Mouse (Mus musculus): Measurements from ENCODE around the gene Opn1mw. TPM values are rescaled to one million over a fixed set of nuclear protein-coding genes. Genes with fewer than 3 reads are reported as not detected.
A peak's percentile ranks its signal among the peaks of the same experiment; 100 is the strongest.

The Opn1mw gene
- polyA plus RNA-seq (2014; fragmentation: Nextera tagmentation; extraction: Ambion mirVana): not detected in 2 replicates

- no peaks in the 10 kb centered on the region for H3K9me3 ChIP-seq (replicated peaks; ENCODE audit: control insufficient read depth, low read length)
- H3K36me3 ChIP-seq (ENCODE audit: control insufficient read depth, insufficient read depth, low read length): no peaks in the 10 kb centered on the region
- DNase-seq (ENCODE audit: low spot score) (no peak), ATAC-seq (no peak)
- H3K4me3 ChIP-seq (ENCODE audit: low read depth, low read length): no peak within 1 kb of the TSS
- no peak within 1 kb of the TSS for H3K9ac ChIP-seq (ENCODE audit: low read length)
- H3K4me1 ChIP-seq (ENCODE audit: control insufficient read depth, insufficient read depth, low read length): no peaks in the 10 kb centered on the region
- no peak within 1 kb of the TSS for H3K27ac ChIP-seq (ENCODE audit: low read depth, low read length)
- no peaks in the 10 kb centered on the region for H3K27me3 ChIP-seq (replicated peaks; ENCODE audit: control insufficient read depth, insufficient read depth, low read length)
- H3K4me2 ChIP-seq (ENCODE audit: low read length): no peak within 1 kb of the TSS
Measured at GRCm38 (mm10) chrX:74127164-74127563, at the start of gene Opn1mw. Gene Opn1mw (plus strand): TSS chrX:74127464.

- H3K4me3 ChIP-seq (ENCODE audit: low read depth, low read length): peak overlapping the region; percentile 49
- H3K9ac ChIP-seq (ENCODE audit: low read length): peak overlapping the region; percentile 79
- WGBS: 34% methylated on average over 17 of the region's 17 CpGs
- peaks cover 2% of the 10 kb centered on the region; the same call in 1 of the 2 replicates for H3K4me1 ChIP-seq (ENCODE audit: control insufficient read depth, insufficient read depth, low read length)
- H3K27ac ChIP-seq (ENCODE audit: low read depth, low read length): peak overlapping the region; percentile 97; the same call in 1 of the 2 replicates
- H3K36me3 ChIP-seq (ENCODE audit: control insufficient read depth, insufficient read depth, low read length): no peaks in the 10 kb centered on the region
- DNase-seq (ENCODE audit: low spot score): no peak
- peak; percentile 2; the same call in 1 of the 2 replicates for ATAC-seq
- H3K27me3 ChIP-seq (replicated peaks; ENCODE audit: control insufficient read depth, insufficient read depth, low read length): no peaks in the 10 kb centered on the region
- H3K4me2 ChIP-seq (ENCODE audit: low read length): peak overlapping the region; percentile 55
- no peaks in the 10 kb centered on the region for H3K9me3 ChIP-seq (replicated peaks; ENCODE audit: control insufficient read depth, low read length)
Measured at GRCm38 (mm10) chrX:74084276-74084837, 42.9 kb upstream of the Opn1mw start.

GRCm38 (mm10) chrX:74084946-74085498 is 42.2 kb upstream of the Opn1mw start:
- H3K4me3 ChIP-seq (ENCODE audit: low read depth, low read length): peak overlapping the region; percentile 49
- 20% methylated on average over 30 of the region's 56 CpGs for WGBS
- H3K9me3 ChIP-seq (replicated peaks; ENCODE audit: control insufficient read depth, low read length): no peaks in the 10 kb centered on the region
- peak overlapping the region; percentile 97 for H3K27ac ChIP-seq (ENCODE audit: low read depth, low read length)
- peaks cover 2% of the 10 kb centered on the region; the same call in 1 of the 2 replicates for H3K4me1 ChIP-seq (ENCODE audit: control insufficient read depth, insufficient read depth, low read length)
- DNase-seq (ENCODE audit: low spot score): peak; percentile 92
- H3K9ac ChIP-seq (ENCODE audit: low read length): peak overlapping the region; percentile 79
- peak; percentile 81 for ATAC-seq
- H3K27me3 ChIP-seq (replicated peaks; ENCODE audit: control insufficient read depth, insufficient read depth, low read length): no peaks in the 10 kb centered on the region
- H3K4me2 ChIP-seq (ENCODE audit: low read length): peak overlapping the region; percentile 55
- no peaks in the 10 kb centered on the region for H3K36me3 ChIP-seq (ENCODE audit: control insufficient read depth, insufficient read depth, low read length)

DNA sequence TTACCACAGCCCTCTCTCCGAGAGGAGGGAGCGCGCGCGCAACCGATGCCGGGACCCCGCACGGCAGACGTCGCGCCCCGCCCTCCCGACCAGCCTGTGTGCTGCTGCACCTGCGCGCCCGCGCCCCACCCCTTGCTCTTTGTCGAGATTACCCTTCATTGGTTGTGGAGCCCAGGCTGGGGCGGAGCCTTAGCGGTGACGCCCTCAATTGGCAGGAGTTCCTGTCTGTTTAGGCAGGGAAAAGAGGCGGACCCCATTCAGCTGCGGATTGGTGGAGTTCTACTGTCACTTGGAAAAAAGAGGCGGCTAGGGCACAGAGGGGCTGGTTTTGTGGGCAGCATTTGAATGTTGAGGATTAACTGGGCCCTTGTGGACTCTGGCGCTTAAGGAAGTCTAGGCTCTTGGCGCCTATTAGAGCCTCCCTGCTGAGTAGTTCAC is 41.6 kb upstream of the Opn1mw start:
- ATAC-seq: peak; percentile 99
- WGBS: 30% methylated on average over 27 of the region's 27 CpGs

DNA sequence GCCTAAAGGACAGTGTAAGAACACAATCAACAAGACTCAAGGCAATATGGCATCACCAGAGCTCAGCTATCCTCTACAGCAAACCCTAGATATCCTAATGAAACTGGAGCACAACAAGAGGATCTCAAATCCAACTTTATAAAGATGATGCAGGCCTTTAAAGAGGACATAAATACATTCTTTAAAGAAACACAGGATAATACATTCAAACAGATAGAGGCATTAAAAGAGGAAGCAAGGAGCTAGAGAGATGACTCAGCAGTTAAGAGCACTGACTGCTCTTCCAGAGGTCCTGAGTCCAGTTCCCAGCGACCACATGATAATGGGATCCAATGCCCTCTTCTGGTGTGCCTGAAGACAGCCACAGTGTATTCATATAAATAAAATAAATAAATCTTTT is 32.1 kb upstream of the Opn1mw start:
- no peaks in the 10 kb centered on the region for H3K36me3 ChIP-seq (ENCODE audit: control insufficient read depth, insufficient read depth, low read length)
- DNase-seq (ENCODE audit: low spot score): no peak
- H3K27me3 ChIP-seq (replicated peaks; ENCODE audit: control insufficient read depth, insufficient read depth, low read length): no peaks in the 10 kb centered on the region
- no peak overlapping the region for H3K9ac ChIP-seq (ENCODE audit: low read length)
- H3K9me3 ChIP-seq (replicated peaks; ENCODE audit: control insufficient read depth, low read length): no peaks in the 10 kb centered on the region
- WGBS: 47% methylated on average over 1 of the region's 1 CpGs
- no peak overlapping the region for H3K4me3 ChIP-seq (ENCODE audit: low read depth, low read length)
- no peaks in the 10 kb centered on the region for H3K4me1 ChIP-seq (ENCODE audit: control insufficient read depth, insufficient read depth, low read length)
- no peak overlapping the region for H3K4me2 ChIP-seq (ENCODE audit: low read length)
- H3K27ac ChIP-seq (ENCODE audit: low read depth, low read length): no peak overlapping the region
- no peak for ATAC-seq

More for the DNA sequence above, 41.6 kb upstream of the Opn1mw start:
- Histone ChIP-seq H3K9me3 (replicated peaks; ENCODE audit: control insufficient read depth, low read length) (no peaks in the 10 kb centered on the region), H3K36me3 (ENCODE audit: control insufficient read depth, insufficient read depth, low read length) (no peaks in the 10 kb centered on the region), H3K4me2 (ENCODE audit: low read length) (peak overlapping the region; percentile 45), H3K4me3 (ENCODE audit: low read depth, low read length) (peak overlapping the region; percentile 49), H3K27ac (ENCODE audit: low read depth, low read length) (peak overlapping the region; percentile 97), H3K9ac (ENCODE audit: low read length) (peak overlapping the region; percentile 79), H3K27me3 (replicated peaks; ENCODE audit: control insufficient read depth, insufficient read depth, low read length) (no peaks in the 10 kb centered on the region), H3K4me1 (ENCODE audit: control insufficient read depth, insufficient read depth, low read length) (peaks cover 2% of the 10 kb centered on the region; the same call in 1 of the 2 replicates)
- DNase-seq (ENCODE audit: low spot score): peak; percentile 98

- H3K4me2 ChIP-seq (ENCODE audit: low read length): no peak overlapping the region
- ATAC-seq: no peak
- H3K9me3 ChIP-seq (replicated peaks; ENCODE audit: control insufficient read depth, low read length): no peaks in the 10 kb centered on the region
- 63% methylated on average over 4 of the region's 4 CpGs for WGBS
- no peaks in the 10 kb centered on the region for H3K27me3 ChIP-seq (replicated peaks; ENCODE audit: control insufficient read depth, insufficient read depth, low read length)
- H3K27ac ChIP-seq (ENCODE audit: low read depth, low read length): no peak overlapping the region
- no peak for DNase-seq (ENCODE audit: low spot score)
- no peak overlapping the region for H3K4me3 ChIP-seq (ENCODE audit: low read depth, low read length)
- H3K36me3 ChIP-seq (ENCODE audit: control insufficient read depth, insufficient read depth, low read length): no peaks in the 10 kb centered on the region
- no peak overlapping the region for H3K9ac ChIP-seq (ENCODE audit: low read length)
- H3K4me1 ChIP-seq (ENCODE audit: control insufficient read depth, insufficient read depth, low read length): no peaks in the 10 kb centered on the region
Measured at GRCm38 (mm10) chrX:74103457-74104188, 23.6 kb upstream of the Opn1mw start.

GRCm38 (mm10) chrX:74105916-74106315 is 21.3 kb upstream of the Opn1mw start:
- Histone ChIP-seq H3K9me3 (replicated peaks; ENCODE audit: control insufficient read depth, low read length) (no peaks in the 10 kb centered on the region), H3K27me3 (replicated peaks; ENCODE audit: control insufficient read depth, insufficient read depth, low read length) (no peaks in the 10 kb centered on the region), H3K9ac (ENCODE audit: low read length) (no peak overlapping the region), H3K4me3 (ENCODE audit: low read depth, low read length) (no peak overlapping the region), H3K36me3 (ENCODE audit: control insufficient read depth, insufficient read depth, low read length) (no peaks in the 10 kb centered on the region), H3K4me2 (ENCODE audit: low read length) (no peak overlapping the region), H3K27ac (ENCODE audit: low read depth, low read length) (no peak overlapping the region), H3K4me1 (ENCODE audit: control insufficient read depth, insufficient read depth, low read length) (no peaks in the 10 kb centered on the region)
- DNase-seq (ENCODE audit: low spot score) (no peak), ATAC-seq (no peak)
- 60% methylated on average over 2 of the region's 2 CpGs for WGBS

DNA sequence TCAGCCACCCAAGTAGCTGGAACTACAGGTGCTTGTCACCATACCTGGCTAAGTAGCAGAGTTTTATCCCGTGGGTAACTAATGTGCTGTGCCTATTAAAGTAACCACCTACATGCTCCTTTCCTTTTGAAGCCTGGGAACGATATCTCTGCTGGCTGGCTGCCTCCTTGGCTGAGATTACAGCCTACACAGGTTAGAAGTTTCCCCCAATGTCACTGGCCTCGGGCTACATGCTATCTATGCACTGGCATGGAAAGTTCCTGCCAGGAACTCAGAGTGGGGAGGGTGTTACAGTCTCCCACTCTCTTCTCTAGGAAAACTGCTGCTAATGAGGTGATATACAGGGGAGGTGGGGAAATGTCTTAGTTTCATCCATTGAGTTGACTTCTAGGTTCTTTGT is 18.5 kb upstream of the Opn1mw start:
- Histone ChIP-seq H3K9ac (ENCODE audit: low read length) (no peak overlapping the region), H3K4me2 (ENCODE audit: low read length) (no peak overlapping the region), H3K4me1 (ENCODE audit: control insufficient read depth, insufficient read depth, low read length) (no peaks in the 10 kb centered on the region), H3K9me3 (replicated peaks; ENCODE audit: control insufficient read depth, low read length) (no peaks in the 10 kb centered on the region), H3K4me3 (ENCODE audit: low read depth, low read length) (no peak overlapping the region), H3K36me3 (ENCODE audit: control insufficient read depth, insufficient read depth, low read length) (no peaks in the 10 kb centered on the region), H3K27me3 (replicated peaks; ENCODE audit: control insufficient read depth, insufficient read depth, low read length) (no peaks in the 10 kb centered on the region), H3K27ac (ENCODE audit: low read depth, low read length) (no peak overlapping the region)
- DNase-seq (ENCODE audit: low spot score) (no peak), ATAC-seq (no peak)
- 44% methylated on average over 3 of the region's 3 CpGs for WGBS

GRCm38 (mm10) chrX:74114036-74114435 is 13.2 kb upstream of the Opn1mw start:
- no peaks in the 10 kb centered on the region for H3K9me3 ChIP-seq (replicated peaks; ENCODE audit: control insufficient read depth, low read length)
- H3K4me2 ChIP-seq (ENCODE audit: low read length): no peak overlapping the region
- ATAC-seq (no peak), DNase-seq (ENCODE audit: low spot score) (no peak)
- no peaks in the 10 kb centered on the region for H3K27me3 ChIP-seq (replicated peaks; ENCODE audit: control insufficient read depth, insufficient read depth, low read length)
- no peaks in the 10 kb centered on the region for H3K36me3 ChIP-seq (ENCODE audit: control insufficient read depth, insufficient read depth, low read length)
- no peak overlapping the region for H3K9ac ChIP-seq (ENCODE audit: low read length)
- H3K4me1 ChIP-seq (ENCODE audit: control insufficient read depth, insufficient read depth, low read length): no peaks in the 10 kb centered on the region
- H3K4me3 ChIP-seq (ENCODE audit: low read depth, low read length): no peak overlapping the region
- no peak overlapping the region for H3K27ac ChIP-seq (ENCODE audit: low read depth, low read length)
